Comparison of ENCODE assay signal across 8 mouse cellular contexts in genomic region chr8:64205321-64206023, GRCm38 (mm10). TPM values are rescaled to one million over a fixed set of nuclear protein-coding genes. Genes with fewer than 3 reads are reported as not detected.
DNase-seq lines count a peak whose midpoint lies in the region; ATAC-seq and TF ChIP-seq lines count a peak whose summit lies in the region.

No protein-coding gene starts in this region.

- H3K4me2 ChIP-seq in embryonic facial prominence, embryonic 12.5 days (replicated peaks), result peak overlapping the region; percentile 98
- peak overlapping the region; percentile 76 for H3K4me2 ChIP-seq in liver, postnatal 0 days (ENCODE audit: low read depth, low read length)

- TF ChIP-seq EP300 in liver, postnatal 0 days (IDR thresholded peaks at IDR 0.05; ENCODE audit: low read depth), result no peak

- no peaks in the 10 kb centered on the region for H3K9me3 ChIP-seq in embryonic facial prominence, embryonic 12.5 days
- H3K9me3 ChIP-seq in heart, embryonic 10.5 days, result no peaks in the 10 kb centered on the region
- no peaks in the 10 kb centered on the region for H3K9me3 ChIP-seq in liver, postnatal 0 days (ENCODE audit: low read length)

- ATAC-seq in embryonic facial prominence, embryonic 12.5 days (ENCODE audit: insufficient number of reproducible peaks, insufficient read depth, low FRiP score, low TSS enrichment), result peak; percentile 43
- no peak for ATAC-seq in liver, postnatal 0 days

- H3K9ac ChIP-seq in embryonic facial prominence, embryonic 12.5 days, result peak overlapping the region; percentile 69
- H3K9ac ChIP-seq in liver, postnatal 0 days (replicated peaks), result no peak overlapping the region

- under 1% methylated on average over 61 of the region's 61 CpGs for WGBS in embryonic facial prominence, embryonic 12.5 days
- under 1% methylated on average over 61 of the region's 61 CpGs for WGBS in heart, embryonic 10.5 days
- WGBS in liver, postnatal 0 days (ENCODE audit: insufficient replicate concordance), result under 1% methylated on average over 50 of the region's 61 CpGs
- under 1% methylated on average over 61 of the region's 61 CpGs for WGBS in olfactory bulb, adult 2 months

- TF ChIP-seq CTCF in liver, postnatal 0 days (IDR thresholded peaks at IDR 0.05; ENCODE audit: low read depth), result no peak
- TF ChIP-seq CTCF in olfactory bulb, adult 2 months (IDR thresholded peaks at IDR 0.05; ENCODE audit: insufficient read depth, low read depth, low read length), result no peak

- H3K36me3 ChIP-seq in embryonic facial prominence, embryonic 12.5 days, result no peaks in the 10 kb centered on the region
- no peaks in the 10 kb centered on the region for H3K36me3 ChIP-seq in heart, embryonic 10.5 days
- no peaks in the 10 kb centered on the region for H3K36me3 ChIP-seq in liver, postnatal 0 days (replicated peaks; ENCODE audit: insufficient read depth, low read length)

- H3K4me1 ChIP-seq in embryonic facial prominence, embryonic 12.5 days, result 0 out of 2 replicates have a peak, but pooled peaks cover 3% of the 10 kb centered on the region
- H3K4me1 ChIP-seq in heart, embryonic 10.5 days, result peaks cover 11% of the 10 kb centered on the region
- H3K4me1 ChIP-seq in liver, postnatal 0 days (ENCODE audit: insufficient read depth), result no peaks in the 10 kb centered on the region; the same call in 1 of the 2 replicates
- peaks cover 11% of the 10 kb centered on the region; the same call in 1 of the 2 replicates for H3K4me1 ChIP-seq in olfactory bulb, adult 2 months (ENCODE audit: control insufficient read depth, insufficient read depth, low read length)

- H3K4me3 ChIP-seq in embryonic facial prominence, embryonic 12.5 days, result peak overlapping the region; percentile 62
- peak overlapping the region; percentile 78 for H3K4me3 ChIP-seq in heart, embryonic 10.5 days
- peak overlapping the region; percentile 45 for H3K4me3 ChIP-seq in liver, postnatal 0 days (ENCODE audit: low read depth, low read length)
- peak overlapping the region; percentile 74 for H3K4me3 ChIP-seq in olfactory bulb, adult 2 months (ENCODE audit: insufficient read depth, low read depth, low read length)

- no peak for TF ChIP-seq POLR2A in olfactory bulb, adult 2 months (IDR thresholded peaks at IDR 0.05; ENCODE audit: insufficient read depth, low read depth, low read length)

- H3K27me3 ChIP-seq in embryonic facial prominence, embryonic 12.5 days, result peaks cover 8% of the 10 kb centered on the region
- H3K27me3 ChIP-seq in heart, embryonic 10.5 days (ENCODE audit: insufficient read depth, poor library complexity, severe bottlenecking), result peaks cover 18% of the 10 kb centered on the region; the same call in 1 of the 2 replicates
- H3K27me3 ChIP-seq in liver, postnatal 0 days (ENCODE audit: insufficient read depth, low read length), result peaks cover 30% of the 10 kb centered on the region

- 0 out of 2 replicates have a peak overlapping the region, but pooled peaks have one; percentile 51 for H3K27ac ChIP-seq in embryonic facial prominence, embryonic 12.5 days
- peak overlapping the region; percentile 81 for H3K27ac ChIP-seq in heart, embryonic 10.5 days
- no peak overlapping the region for H3K27ac ChIP-seq in liver, postnatal 0 days (ENCODE audit: low read depth)
- H3K27ac ChIP-seq in olfactory bulb, adult 2 months (ENCODE audit: insufficient read depth, low read depth, low read length), result peak overlapping the region; percentile 85

- peak; percentile 11 for DNase-seq in urinary bladder, postnatal 14 days (ENCODE audit: low spot score)
- DNase-seq in urinary bladder, postnatal 10 days (ENCODE audit: low spot score), result no peak
- peak; percentile 78 for DNase-seq in heart, embryonic 10.5 days (ENCODE audit: low spot score)
- DNase-seq in kidney, adult 9 months, result peak; percentile 20
- peak; percentile 18 for DNase-seq in liver, postnatal 0 days
- DNase-seq in T-cell, adult 2 months (ENCODE audit: low spot score), result no peak

RNA-seq across cellular contexts. Expression of gene Tll1, which starts 0.6 kb away (rescaled TPM):
- 4.1 and 5.2 TPM in 2 replicates for polyA plus RNA-seq in embryonic facial prominence, embryonic 12.5 days (2016; fragmentation: Nextera tagmentation; extraction: Ambion mirVana)
- 1.5 and 1.6 TPM in 2 replicates for polyA plus RNA-seq in heart, embryonic 10.5 days (2016; fragmentation: Nextera tagmentation; extraction: Ambion mirVana)
- 0.02 TPM in 1 of 2 replicates, not detected in the other for polyA plus RNA-seq in liver, postnatal 0 days (2015; fragmentation: Nextera tagmentation; extraction: Ambion mirVana)
- polyA plus RNA-seq in olfactory bulb, adult 2 months (2012; ENCODE audit: insufficient read depth, insufficient read length, low replicate concordance, missing spikeins), result not detected in 2 replicates

Comparison
In these comparisons a context has a peak if more than half of its experiments do, and no peak if none do; other contexts are left out.
1. DNase-seq: peak in urinary bladder, postnatal 14 days (single experiment), heart, embryonic 10.5 days (single experiment), kidney, adult 9 months (single experiment) and liver, postnatal 0 days (single experiment); none in urinary bladder, postnatal 10 days (single experiment) and T-cell, adult 2 months (single experiment).
2. Peak in every context shown above with its lines, with median percentiles within 50 percentile points of each other: H3K4me3 ChIP-seq.